Mouse (Mus musculus) fat pad, adult 2 months (tissue): ENCODE results near the gene Ankrd1.

Experiments used
- DNase-seq: peaks from one replicate; pipeline ENCODE4 v3.0.0-alpha.2; 2011; ENCODE audit warnings: low read depth, low spot score; ENCODE audit errors: extremely low read depth

The Ankrd1 gene

GRCm38 (mm10) chr19:36119783-36120471 is at the start of gene Ankrd1:
TSS of gene Ankrd1 (minus strand) at chr19:36120099.
- no peak for DNase-seq

- DNase-seq: no peak
These were observed 49.2 kb upstream of the Ankrd1 start for GRCm38 (mm10) chr19:36169101-36169500.

GRCm38 (mm10) chr19:36168121-36168520 is 48.2 kb upstream of the Ankrd1 start:
- DNase-seq: no peak

- no peak for DNase-seq
These were observed 47.5 kb upstream of the Ankrd1 start for GRCm38 (mm10) chr19:36167291-36167896.

GRCm38 (mm10) chr19:36166401-36167160 is 46.7 kb upstream of the Ankrd1 start:
- no peak for DNase-seq

GRCm38 (mm10) chr19:36165351-36165750 is 45.5 kb upstream of the Ankrd1 start:
- no peak for DNase-seq

GRCm38 (mm10) chr19:36150241-36151007 is 30.5 kb upstream of the Ankrd1 start:
- no peak for DNase-seq

- DNase-seq: no peak
These were observed 28.7 kb upstream of the Ankrd1 start for GRCm38 (mm10) chr19:36148578-36148977.

GRCm38 (mm10) chr19:36143571-36143970 is 23.7 kb upstream of the Ankrd1 start:
- DNase-seq: no peak

GRCm38 (mm10) chr19:36133731-36134130 is 13.8 kb upstream of the Ankrd1 start:
- DNase-seq: no peak

- no peak for DNase-seq
These were observed 13.2 kb upstream of the Ankrd1 start for GRCm38 (mm10) chr19:36133064-36133463.

GRCm38 (mm10) chr19:36131990-36132389 is 12.1 kb upstream of the Ankrd1 start:
- no peak for DNase-seq

GRCm38 (mm10) chr19:36130181-36130580 is 10.3 kb upstream of the Ankrd1 start:
- no peak for DNase-seq

- DNase-seq: no peak
These were observed 9.7 kb upstream of the Ankrd1 start for GRCm38 (mm10) chr19:36129643-36130042.

- no peak for DNase-seq
These were observed 9.3 kb upstream of the Ankrd1 start for GRCm38 (mm10) chr19:36129213-36129612.

- DNase-seq: no peak
These were observed 8.5 kb upstream of the Ankrd1 start for GRCm38 (mm10) chr19:36128440-36128839.

GRCm38 (mm10) chr19:36124203-36124602 is 4.3 kb upstream of the Ankrd1 start:
- no peak for DNase-seq

- DNase-seq: no peak
These were observed 680 bp downstream of the Ankrd1 start for GRCm38 (mm10) chr19:36119219-36119618.

- no peak for DNase-seq
These were observed 3.7 kb downstream of the Ankrd1 start for GRCm38 (mm10) chr19:36116185-36116584.

GRCm38 (mm10) chr19:36112007-36112406 is 7.9 kb downstream of the Ankrd1 start:
- no peak for DNase-seq
